Mouse (Mus musculus) CD4-positive, CD25-positive, alpha-beta regulatory T cell, adult 2 months (primary cell): Measurements from ENCODE around the gene Fat2.

Experiments used
- DNase-seq: peaks from one replicate; pipeline ENCODE4 v3.0.0-alpha.2; 2012; ENCODE audit warnings: low read depth, low spot score

Fat2 gene

GRCm38 (mm10) chr11:55329868-55330772, 6.2 kb downstream of the Fat2 start:
- no peak for DNase-seq

- DNase-seq: no peak
Measured at GRCm38 (mm10) chr11:55327558-55328409, 8.6 kb downstream of the Fat2 start.

- no peak for DNase-seq
Measured at GRCm38 (mm10) chr11:55327111-55327510, 9.3 kb downstream of the Fat2 start.

GRCm38 (mm10) chr11:55326211-55326610, 10.2 kb downstream of the Fat2 start:
- no peak for DNase-seq

GRCm38 (mm10) chr11:55323854-55324253, 12.5 kb downstream of the Fat2 start:
- no peak for DNase-seq

GRCm38 (mm10) chr11:55320990-55321389, 15.4 kb downstream of the Fat2 start:
- no peak for DNase-seq

- DNase-seq: no peak
Measured at GRCm38 (mm10) chr11:55315966-55316365, 20.4 kb downstream of the Fat2 start.

GRCm38 (mm10) chr11:55314704-55315047, 21.7 kb downstream of the Fat2 start:
- no peak for DNase-seq

GRCm38 (mm10) chr11:55313768-55314703, 22.3 kb downstream of the Fat2 start:
- DNase-seq: no peak

- DNase-seq: no peak
Measured at GRCm38 (mm10) chr11:55302350-55302749, 34.0 kb downstream of the Fat2 start.

GRCm38 (mm10) chr11:55293179-55293578, 43.2 kb downstream of the Fat2 start:
- DNase-seq: no peak

- DNase-seq: no peak
Measured at GRCm38 (mm10) chr11:55291901-55292300, 44.5 kb downstream of the Fat2 start.

GRCm38 (mm10) chr11:55289851-55290391, 46.4 kb downstream of the Fat2 start:
- DNase-seq: no peak

- no peak for DNase-seq
Measured at GRCm38 (mm10) chr11:55274756-55275155, 61.6 kb downstream of the Fat2 start.

GRCm38 (mm10) chr11:55268580-55268979, 67.8 kb downstream of the Fat2 start:
- DNase-seq: no peak

- no peak for DNase-seq
Measured at GRCm38 (mm10) chr11:55265647-55266046, 70.7 kb downstream of the Fat2 start.

GRCm38 (mm10) chr11:55264318-55264717, 72.0 kb downstream of the Fat2 start:
- DNase-seq: no peak

- DNase-seq: no peak
Measured at GRCm38 (mm10) chr11:55262000-55262399, 74.4 kb downstream of the Fat2 start.

- no peak for DNase-seq
Measured at GRCm38 (mm10) chr11:55261105-55261504, 75.3 kb downstream of the Fat2 start.

GRCm38 (mm10) chr11:55253391-55253790, 83.0 kb downstream of the Fat2 start:
- no peak for DNase-seq

- DNase-seq: no peak
Measured at GRCm38 (mm10) chr11:55250527-55250926, 85.8 kb downstream of the Fat2 start.
